Mouse (Mus musculus) lung, postnatal 0 days (tissue): ENCODE results near the gene Agtr1b.

Source experiments
- CTCF ChIP-seq: IDR thresholded peaks from 2 replicates; pipeline ENCODE4 v1.5.1; 2016; ENCODE audit warnings: antibody characterized with exemption, mild to moderate bottlenecking
- EP300 ChIP-seq: IDR thresholded peaks from 2 replicates; pipeline ENCODE4 v1.6.1; 2016; ENCODE audit warnings: antibody characterized with exemption, mild to moderate bottlenecking, control low read depth

DNA sequence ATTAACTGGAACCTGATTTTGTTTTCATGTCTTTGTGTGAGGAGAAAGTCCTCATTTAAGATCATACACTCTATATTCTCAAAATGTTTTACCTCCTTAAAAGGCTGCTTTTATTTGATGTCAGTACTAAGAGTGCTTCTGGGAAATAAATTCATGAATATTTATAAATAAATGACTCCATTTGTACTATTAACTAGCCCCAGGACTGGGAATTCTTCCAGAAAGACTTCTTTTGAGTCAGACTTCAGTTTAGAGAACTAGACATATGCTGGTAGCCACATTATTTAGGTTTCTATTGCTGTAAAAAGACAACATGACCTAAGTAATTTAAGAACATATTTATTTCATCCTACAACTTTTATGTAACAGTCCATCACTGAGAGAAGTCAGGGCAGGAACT is 13.4 kb downstream of the Agtr1b start:
- no peak for TF ChIP-seq EP300
- TF ChIP-seq CTCF = no peak
